In genomic region chr2:54906282-54907060, GRCm38 (mm10) we compare ENCODE assay signal across 18 mouse cellular contexts.
A peak's percentile ranks its signal among the peaks of the same experiment; 100 is the strongest.
DNase-seq lines count a peak whose midpoint lies in the region; ATAC-seq lines count a peak whose summit lies in the region.
"Had no signal": no experiment of that assay in that cellular context is flagged by ENCODE, and none has a peak within 500 bp of the region (broad histone marks: within the 10 kb centered on the region; RNA-seq: fewer than 3 reads in every experiment).

No protein-coding gene starts in this region.

- H3K4me3 ChIP-seq in forebrain, embryonic 13.5 days = no peak overlapping the region
- H3K4me3 ChIP-seq in forebrain, embryonic 16.5 days (replicated peaks; ENCODE audit: low read length) = no peak overlapping the region
- no peak overlapping the region for H3K4me3 ChIP-seq in midbrain, embryonic 14.5 days (replicated peaks; ENCODE audit: low read depth, low read length)
- H3K4me3 ChIP-seq in midbrain, embryonic 11.5 days (ENCODE audit: low read depth, low read length) = no peak overlapping the region
- H3K4me3 ChIP-seq: embryonic facial prominence, embryonic 13.5 days had no signal

- 0 out of 2 replicates have a peak, but pooled peaks have one; percentile 33 for ATAC-seq in forebrain, embryonic 13.5 days
- no peak for ATAC-seq in forebrain, embryonic 16.5 days
- ATAC-seq in midbrain, embryonic 14.5 days (ENCODE audit: low FRiP score, low TSS enrichment) = no peak
- ATAC-seq in midbrain, embryonic 11.5 days (ENCODE audit: low FRiP score) = no peak

- H3K4me1 ChIP-seq in forebrain, embryonic 13.5 days = no peaks in the 10 kb centered on the region
- no peaks in the 10 kb centered on the region for H3K4me1 ChIP-seq in forebrain, embryonic 16.5 days (replicated peaks; ENCODE audit: control insufficient read depth, insufficient read depth, low read length)
- no peaks in the 10 kb centered on the region for H3K4me1 ChIP-seq in midbrain, embryonic 14.5 days (ENCODE audit: control insufficient read depth, insufficient read depth, low read length)
- H3K4me1 ChIP-seq in midbrain, embryonic 11.5 days (ENCODE audit: control insufficient read depth, insufficient read depth, low read length) = no peaks in the 10 kb centered on the region
- H3K4me1 ChIP-seq: embryonic facial prominence, embryonic 13.5 days had no signal

- no peaks in the 10 kb centered on the region for H3K9me3 ChIP-seq in forebrain, embryonic 13.5 days (replicated peaks)
- no peaks in the 10 kb centered on the region for H3K9me3 ChIP-seq in forebrain, embryonic 16.5 days (ENCODE audit: control insufficient read depth, low read length)
- H3K9me3 ChIP-seq in midbrain, embryonic 14.5 days (ENCODE audit: control insufficient read depth, low read length) = no peaks in the 10 kb centered on the region
- H3K9me3 ChIP-seq in midbrain, embryonic 11.5 days (ENCODE audit: control insufficient read depth, low read length) = no peaks in the 10 kb centered on the region
- H3K9me3 ChIP-seq: embryonic facial prominence, embryonic 13.5 days had no signal

- H3K27ac ChIP-seq in forebrain, embryonic 13.5 days = no peak overlapping the region
- no peak overlapping the region for H3K27ac ChIP-seq in forebrain, embryonic 16.5 days (ENCODE audit: low read length)
- no peak overlapping the region for H3K27ac ChIP-seq in midbrain, embryonic 14.5 days (replicated peaks; ENCODE audit: low read depth, low read length)
- no peak overlapping the region for H3K27ac ChIP-seq in midbrain, embryonic 11.5 days (ENCODE audit: low read depth, low read length)
- H3K27ac ChIP-seq: embryonic facial prominence, embryonic 13.5 days had no signal

- 79% methylated on average over 7 of the region's 7 CpGs for WGBS in forebrain, embryonic 13.5 days
- WGBS in forebrain, embryonic 16.5 days = 76% methylated on average over 7 of the region's 7 CpGs
- 88% methylated on average over 7 of the region's 7 CpGs for whole genome bisulfite sequencing in midbrain, embryonic 14.5 days
- WGBS in midbrain, embryonic 11.5 days = 92% methylated on average over 7 of the region's 7 CpGs

- no peak overlapping the region for H3K4me2 ChIP-seq in forebrain, embryonic 13.5 days
- H3K4me2 ChIP-seq in forebrain, embryonic 16.5 days (ENCODE audit: low read length) = no peak overlapping the region
- no peak overlapping the region for H3K4me2 ChIP-seq in midbrain, embryonic 14.5 days (ENCODE audit: low read length)
- H3K4me2 ChIP-seq in midbrain, embryonic 11.5 days = no peak overlapping the region
- H3K4me2 ChIP-seq: embryonic facial prominence, embryonic 13.5 days; heart, embryonic 11.5 days had no signal

- DNase-seq in midbrain, embryonic 14.5 days = peak; percentile 7
- DNase-seq in midbrain, embryonic 11.5 days (ENCODE audit: low spot score, missing footprints) = no peak
- DNase-seq in cerebellum, adult 11 months = peak; percentile 49
- DNase-seq in cerebellum, postnatal 36 days = peak; percentile 63 to 71
- no peak for DNase-seq in urinary bladder, postnatal 4 days (ENCODE audit: low spot score in 2 of 2)
- no peak for DNase-seq in spleen, postnatal 36 days (ENCODE audit: low spot score in 2 of 2)
- DNase-seq: adrenal gland, adult 8-10 months; gastrocnemius, postnatal 14 days; heart, postnatal 4 days; kidney, adult 18-20 months; kidney, postnatal 36 days; lung, adult 18-20 months; lung, postnatal 4 days; thymus, postnatal 14 days had no signal

- H3K27me3 ChIP-seq in forebrain, embryonic 13.5 days = no peaks in the 10 kb centered on the region
- no peaks in the 10 kb centered on the region for H3K27me3 ChIP-seq in forebrain, embryonic 16.5 days (replicated peaks; ENCODE audit: control insufficient read depth, insufficient read depth, low read length)
- H3K27me3 ChIP-seq in midbrain, embryonic 14.5 days (ENCODE audit: control insufficient read depth, insufficient read depth, low read length) = no peaks in the 10 kb centered on the region
- H3K27me3 ChIP-seq in midbrain, embryonic 11.5 days (ENCODE audit: control insufficient read depth, insufficient read depth, low read length) = no peaks in the 10 kb centered on the region
- H3K27me3 ChIP-seq: embryonic facial prominence, embryonic 13.5 days had no signal

- H3K36me3 ChIP-seq in forebrain, embryonic 13.5 days (ENCODE audit: poor library complexity, severe bottlenecking) = no peaks in the 10 kb centered on the region
- H3K36me3 ChIP-seq in forebrain, embryonic 16.5 days (ENCODE audit: control insufficient read depth, insufficient read depth) = no peaks in the 10 kb centered on the region
- H3K36me3 ChIP-seq in midbrain, embryonic 14.5 days (ENCODE audit: control insufficient read depth, insufficient read depth, low read length) = no peaks in the 10 kb centered on the region
- no peaks in the 10 kb centered on the region for H3K36me3 ChIP-seq in midbrain, embryonic 11.5 days (ENCODE audit: control insufficient read depth, insufficient read depth, low read length)
- H3K36me3 ChIP-seq: embryonic facial prominence, embryonic 13.5 days had no signal

- no peak overlapping the region for H3K9ac ChIP-seq in forebrain, embryonic 13.5 days
- no peak overlapping the region for H3K9ac ChIP-seq in forebrain, embryonic 16.5 days (replicated peaks; ENCODE audit: low read depth, low read length)
- no peak overlapping the region for H3K9ac ChIP-seq in midbrain, embryonic 14.5 days (replicated peaks; ENCODE audit: low read length)
- H3K9ac ChIP-seq in midbrain, embryonic 11.5 days (ENCODE audit: low read length) = no peak overlapping the region
- H3K9ac ChIP-seq: embryonic facial prominence, embryonic 13.5 days had no signal

Comparison
In these comparisons a context has a peak if more than half of its experiments do, and no peak if none do; other contexts are left out.
1. DNase-seq: peak in midbrain, embryonic 14.5 days (single experiment), cerebellum, adult 11 months (single experiment) and cerebellum, postnatal 36 days (2 of 2); none in midbrain, embryonic 11.5 days (single experiment), urinary bladder, postnatal 4 days (0 of 2) and spleen, postnatal 36 days (0 of 2).